Mouse (Mus musculus) colon, adult 2 months (tissue): ENCODE measurements around the gene Olfr806. TPM values are rescaled to one million over a fixed set of nuclear protein-coding genes. Genes with fewer than 3 reads are reported as not detected.

Experiments
- polyA plus RNA-seq: library from polyadenylated mRNA; depleted of rRNA; stranded (reverse); fragments of >200 nt; gene quantifications from 2 replicates; pipeline ENCODE4 v1.2.3, GENCODE M21; 2012; rRNA removed

The Olfr806 gene
- not detected in 2 replicates for polyA plus RNA-seq

DNA sequence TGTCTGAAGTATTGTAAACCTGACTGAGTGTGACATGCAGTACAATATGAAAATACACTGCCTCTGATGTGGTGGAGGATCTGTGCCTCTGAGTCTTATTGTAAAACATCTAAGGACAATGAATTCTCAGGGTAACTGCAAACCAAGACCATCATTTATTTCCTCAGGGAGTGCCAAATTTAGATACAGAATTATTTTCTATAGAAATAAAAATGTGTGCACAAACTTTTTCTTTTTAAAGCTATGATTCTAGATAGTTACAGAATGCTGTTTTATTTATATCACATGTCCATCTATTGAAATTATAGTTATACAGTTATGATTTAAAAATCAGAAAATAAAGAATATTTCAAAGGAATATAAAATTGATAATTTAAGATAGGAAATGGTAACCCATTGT lies at the start of gene Olfr806:
TSS of gene Olfr806 (minus strand) at position 101 of the 400 bp plus-strand sequence.

DNA sequence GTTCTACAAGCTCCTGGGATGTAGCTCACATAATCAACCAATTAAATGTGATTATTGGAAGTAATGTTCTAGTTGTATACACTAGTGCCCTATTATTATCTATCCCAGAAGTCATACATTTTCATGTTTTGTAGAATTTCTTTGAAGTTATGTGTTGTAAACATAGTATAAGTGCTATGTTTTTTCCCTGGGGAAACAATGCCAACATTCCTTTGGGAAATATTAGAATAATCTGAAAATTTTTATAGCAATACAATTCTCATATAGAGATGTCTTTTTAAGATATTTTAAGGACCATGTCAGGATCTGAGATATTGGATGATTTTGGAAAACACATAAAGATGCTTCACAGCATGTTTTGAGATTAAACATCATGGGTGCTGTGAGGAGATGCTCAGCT lies 32.6 kb upstream of the Olfr806 start, which contains the start of gene Olfr809:
TSS of gene Olfr809 (plus strand) at position 301 of the 400 bp plus-strand sequence.

GRCm38 (mm10) chr10:129765182-129765581 lies 23.5 kb upstream of the Olfr806 start, which contains the start of gene Olfr808:
Gene Olfr808, plus strand, starts transcription at chr10:129765482.

GRCm38 (mm10) chr10:129757693-129758092 lies 16.0 kb upstream of the Olfr806 start, which contains the start of gene Olfr807:
Gene Olfr807, minus strand, starts transcription at chr10:129757793.

GRCm38 (mm10) chr10:129729275-129729674 lies 12.4 kb downstream of the Olfr806 start, which contains the start of gene Olfr805:
Gene Olfr805, minus strand, starts transcription at chr10:129729375.

DNA sequence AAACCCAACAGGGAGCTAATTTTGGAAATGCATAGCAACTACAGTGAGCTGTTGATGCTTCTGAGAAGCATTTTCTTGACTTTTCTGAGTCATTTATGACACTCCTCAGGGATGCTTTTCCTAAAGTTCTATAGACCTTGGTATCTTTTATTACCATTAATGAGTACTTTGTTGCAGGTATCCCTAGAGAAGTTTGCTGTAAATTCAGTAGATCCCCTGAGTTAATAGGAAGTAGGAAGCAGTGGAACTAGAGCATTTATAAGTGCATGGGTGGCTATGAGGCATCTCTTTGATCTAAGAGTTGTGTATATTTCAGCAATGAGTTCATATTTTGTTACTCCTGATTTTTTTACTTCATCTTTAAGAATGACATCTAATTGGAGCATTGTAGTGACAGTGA lies 38.8 kb downstream of the Olfr806 start, which contains the start of gene Olfr804:
TSS of gene Olfr804 (plus strand) at position 301 of the 400 bp plus-strand sequence.

DNA sequence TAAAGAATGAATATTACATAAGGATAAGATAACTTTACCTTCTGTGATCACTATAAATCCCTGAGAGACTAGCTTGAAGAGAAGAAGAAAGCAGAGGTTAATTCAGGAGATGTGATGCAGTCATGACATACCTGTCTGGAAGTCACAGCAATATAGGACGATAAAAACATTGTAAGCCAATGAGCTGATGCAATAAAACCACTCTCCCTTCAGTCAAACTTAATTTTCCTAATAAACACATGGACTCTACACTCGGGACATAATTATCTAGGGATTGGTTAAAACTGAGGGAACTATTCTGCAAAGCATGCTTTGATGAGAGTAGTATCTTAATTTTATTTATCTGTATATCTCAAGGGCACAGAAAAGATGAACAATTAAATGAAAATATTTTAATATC lies 47.5 kb downstream of the Olfr806 start, which contains the start of gene Olfr803:
TSS of gene Olfr803 (minus strand) at position 101 of the 400 bp plus-strand sequence.

DNA sequence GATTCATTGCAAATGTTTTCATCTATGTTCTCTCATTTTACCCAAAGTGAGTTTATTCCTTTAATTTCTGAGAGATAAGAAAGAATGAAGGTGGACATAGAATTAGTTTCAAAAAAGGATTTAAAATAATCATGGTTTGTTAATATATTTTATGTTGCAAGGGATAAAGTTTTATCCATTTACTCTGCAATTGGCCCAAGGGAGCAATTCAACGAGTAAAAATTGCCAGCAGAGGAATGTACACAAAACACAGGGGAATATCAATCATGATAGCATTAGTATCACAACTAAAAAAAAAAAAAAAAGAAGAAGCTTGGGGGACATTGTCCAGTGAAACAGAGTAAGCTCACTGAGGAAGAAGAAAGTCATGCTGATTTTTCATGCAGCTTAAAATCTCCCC lies 53.7 kb downstream of the Olfr806 start, which contains the start of gene Olfr802:
TSS of gene Olfr802 (minus strand) at position 101 of the 400 bp plus-strand sequence.

Other genes starting within 250 kb of the Olfr806 start
- not detected in 2 replicates for gene Olfr790, start 243.4 kb downstream of the Olfr806 start, polyA plus RNA-seq
- gene Olfr791, start 220.1 kb downstream of the Olfr806 start, polyA plus RNA-seq, result not detected in 2 replicates
- not detected in 2 replicates for gene Olfr792, start 202.8 kb downstream of the Olfr806 start, polyA plus RNA-seq
- gene Olfr794, start 174.3 kb downstream of the Olfr806 start, polyA plus RNA-seq, result not detected in 2 replicates
- gene Olfr796, start 129.4 kb downstream of the Olfr806 start, polyA plus RNA-seq, result not detected in 2 replicates
- gene Olfr798, start 114.0 kb downstream of the Olfr806 start, polyA plus RNA-seq, result not detected in 2 replicates
- gene Olfr799, start 104.4 kb downstream of the Olfr806 start, polyA plus RNA-seq, result not detected in 2 replicates
- not detected in 2 replicates for gene Olfr800, start 84.2 kb downstream of the Olfr806 start, polyA plus RNA-seq
- gene Olfr801, start 68.1 kb downstream of the Olfr806 start, polyA plus RNA-seq, result not detected in 2 replicates
- gene Olfr802, start 53.8 kb downstream of the Olfr806 start, polyA plus RNA-seq, result not detected in 2 replicates
- not detected in 2 replicates for gene Olfr803, start 47.6 kb downstream of the Olfr806 start, polyA plus RNA-seq
- not detected in 2 replicates for gene Olfr804, start 38.7 kb downstream of the Olfr806 start, polyA plus RNA-seq
- gene Olfr805, start 12.5 kb downstream of the Olfr806 start, polyA plus RNA-seq, result not detected in 2 replicates
- not detected in 2 replicates for gene Olfr807, start 15.9 kb upstream of the Olfr806 start, polyA plus RNA-seq
- gene Olfr808, start 23.6 kb upstream of the Olfr806 start, polyA plus RNA-seq, result not detected in 2 replicates
- gene Olfr809, start 32.7 kb upstream of the Olfr806 start, polyA plus RNA-seq, result not detected in 2 replicates
- not detected in 2 replicates for gene Olfr810, start 53.0 kb upstream of the Olfr806 start, polyA plus RNA-seq
- gene Olfr811, start 62.5 kb upstream of the Olfr806 start, polyA plus RNA-seq, result not detected in 2 replicates
- gene Olfr812, start 104.2 kb upstream of the Olfr806 start, polyA plus RNA-seq, result not detected in 2 replicates
- gene Olfr813, start 113.4 kb upstream of the Olfr806 start, polyA plus RNA-seq, result not detected in 2 replicates
- not detected in 2 replicates for gene Olfr814, start 137.9 kb upstream of the Olfr806 start, polyA plus RNA-seq
- not detected in 2 replicates for gene Olfr815, start 163.9 kb upstream of the Olfr806 start, polyA plus RNA-seq
- gene Olfr816, start 173.7 kb upstream of the Olfr806 start, polyA plus RNA-seq, result not detected in 2 replicates
- gene Olfr818, start 207.2 kb upstream of the Olfr806 start, polyA plus RNA-seq, result not detected in 2 replicates
- gene Olfr819, start 225.3 kb upstream of the Olfr806 start, polyA plus RNA-seq, result not detected in 2 replicates
- gene Olfr247, start 234.2 kb upstream of the Olfr806 start, polyA plus RNA-seq, result not detected in 2 replicates
- gene Gm10310, start 243.1 kb upstream of the Olfr806 start, polyA plus RNA-seq, result not detected in 2 replicates